In the genomic region with DNA sequence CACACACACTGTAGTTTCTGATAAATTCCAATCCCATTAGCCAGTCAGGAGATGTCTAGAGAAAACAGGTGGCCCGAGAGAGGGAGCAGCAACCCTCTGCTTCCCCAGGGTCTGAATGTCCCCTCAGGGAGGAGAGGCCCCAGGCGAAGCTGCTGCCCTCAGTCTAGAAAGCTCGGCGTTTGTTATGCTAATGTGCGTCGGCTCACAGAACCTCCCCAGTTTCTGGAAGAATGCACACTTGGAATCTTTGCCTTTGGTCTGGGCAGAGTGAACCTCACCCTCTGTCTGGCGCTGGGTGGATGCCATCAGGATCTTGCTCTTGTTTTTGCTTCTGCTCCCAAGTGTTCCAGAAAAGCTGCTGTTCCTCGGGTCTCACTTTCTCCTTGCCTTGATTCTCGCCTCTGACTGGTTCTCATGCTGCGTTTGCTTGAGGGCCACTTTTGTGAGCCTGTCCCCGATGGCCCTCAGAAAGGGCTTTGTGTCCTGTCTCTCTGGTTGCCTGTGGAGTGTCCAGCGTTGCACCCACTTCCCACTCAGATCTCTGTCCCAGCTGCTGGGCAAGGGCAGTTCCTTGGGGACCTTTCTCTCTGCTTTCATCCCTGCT, we compare ENCODE assay signal across 9 mouse cellular contexts. TPM values are rescaled to one million over a fixed set of nuclear protein-coding genes. Genes with fewer than 3 reads are reported as not detected.
DNase-seq lines count a peak whose midpoint lies in the region; ATAC-seq and TF ChIP-seq lines count a peak whose summit lies in the region.
"Had no signal": no experiment of that assay in that cellular context is flagged by ENCODE, and none has a peak within 500 bp of the region (broad histone marks: within the 10 kb centered on the region; RNA-seq: fewer than 3 reads in every experiment).

No protein-coding gene starts in this region.

- no peaks in the 10 kb centered on the region for H3K9me3 ChIP-seq in ES-Bruce4 (replicated peaks; ENCODE audit: control insufficient read depth, insufficient read depth, low read length, poor library complexity, severe bottlenecking)
- H3K9me3 ChIP-seq in hindbrain, embryonic 13.5 days = no peaks in the 10 kb centered on the region
- H3K9me3 ChIP-seq: limb, embryonic 15.5 days had no signal

- intact Hi-C loops in gastrocnemius, postnatal 14 days (cut with DNase I; ENCODE audit: low total_unique reads) = no loop called here

- peaks cover 21% of the 10 kb centered on the region for H3K4me1 ChIP-seq in ES-Bruce4 (ENCODE audit: control insufficient read depth, insufficient read depth, low read length)
- H3K4me1 ChIP-seq in cortical plate, adult 2 months (ENCODE audit: control insufficient read depth, insufficient read depth, low read length) = peaks cover 12% of the 10 kb centered on the region
- H3K4me1 ChIP-seq in hindbrain, embryonic 13.5 days (replicated peaks) = peaks cover 76% of the 10 kb centered on the region

- ATAC-seq in hindbrain, embryonic 13.5 days (ENCODE audit: low FRiP score) = peak; percentile 47; the same call in 1 of the 2 replicates

- no peak for TF ChIP-seq POLR2A in ES-Bruce4 (IDR thresholded peaks at IDR 0.05; ENCODE audit: insufficient read depth, low read length)
- TF ChIP-seq POLR2A in cortical plate, adult 2 months (IDR thresholded peaks at IDR 0.05; ENCODE audit: extremely low read depth, insufficient read depth, low read length) = no peak

- peak; percentile 95 for TF ChIP-seq EP300 in ES-Bruce4 (IDR thresholded peaks at IDR 0.05; ENCODE audit: insufficient read depth, low read depth, low read length)

- no peaks in the 10 kb centered on the region for H3K36me3 ChIP-seq in ES-Bruce4 (ENCODE audit: control insufficient read depth, insufficient read depth, low read length, poor library complexity, severe bottlenecking)
- H3K36me3 ChIP-seq in hindbrain, embryonic 13.5 days = no peaks in the 10 kb centered on the region; the same call in 1 of the 2 replicates
- H3K36me3 ChIP-seq: limb, embryonic 15.5 days had no signal

- 0 out of 2 replicates have a peak overlapping the region, but pooled peaks have one; percentile 2 for H3K4me2 ChIP-seq in hindbrain, embryonic 13.5 days
- H3K4me2 ChIP-seq: limb, embryonic 15.5 days had no signal

- TF ChIP-seq CTCF in ES-Bruce4 (IDR thresholded peaks at IDR 0.05; ENCODE audit: low read depth, low read length) = no peak
- TF ChIP-seq CTCF in cortical plate, adult 2 months (IDR thresholded peaks at IDR 0.05; ENCODE audit: extremely low read depth, insufficient read depth, low read length) = no peak

- peak overlapping the region; percentile 98 for H3K27ac ChIP-seq in ES-Bruce4 (ENCODE audit: insufficient read depth, low read length)
- H3K27ac ChIP-seq in cortical plate, adult 2 months (ENCODE audit: insufficient read depth, low read length) = peak overlapping the region; percentile 24; the same call in 1 of the 2 replicates
- H3K27ac ChIP-seq in hindbrain, embryonic 13.5 days = peak overlapping the region; percentile 60
- H3K27ac ChIP-seq: limb, embryonic 15.5 days had no signal

- no peak overlapping the region for H3K4me3 ChIP-seq in ES-Bruce4 (ENCODE audit: low read depth, low read length)
- H3K4me3 ChIP-seq in cortical plate, adult 2 months (ENCODE audit: insufficient read depth, low read length) = no peak overlapping the region
- no peak overlapping the region for H3K4me3 ChIP-seq in hindbrain, embryonic 13.5 days
- H3K4me3 ChIP-seq: limb, embryonic 15.5 days had no signal

- WGBS in hindbrain, embryonic 13.5 days = 8% methylated on average over 12 of the region's 12 CpGs

- peak overlapping the region; percentile 33; the same call in 1 of the 2 replicates for H3K9ac ChIP-seq in ES-Bruce4 (ENCODE audit: low read depth, poor library complexity, severe bottlenecking)
- no peak overlapping the region for H3K9ac ChIP-seq in hindbrain, embryonic 13.5 days
- H3K9ac ChIP-seq: limb, embryonic 15.5 days had no signal

- peak; percentile 69 for DNase-seq in mesoderm, embryonic 11.5 days (ENCODE audit: low read depth, low spot score)
- no peak for DNase-seq in B cell, adult 2 months
- no peak for DNase-seq in gastrocnemius, postnatal 14 days
- DNase-seq in layer of hippocampus, postnatal 25 days (ENCODE audit: extremely low spot score in 1 of 2, low spot score in 1 of 2) = no peak
- DNase-seq in layer of hippocampus, postnatal 36 days = no peak

- no peaks in the 10 kb centered on the region for H3K27me3 ChIP-seq in ES-Bruce4 (ENCODE audit: control insufficient read depth, insufficient read depth, low read length, poor library complexity, severe bottlenecking)
- H3K27me3 ChIP-seq in hindbrain, embryonic 13.5 days = no peaks in the 10 kb centered on the region; the same call in 1 of the 2 replicates
- H3K27me3 ChIP-seq: limb, embryonic 15.5 days had no signal

RNA-seq across cellular contexts. Expression of a gene that starts 55.6 kb away (rescaled TPM):
- polyA plus RNA-seq in ES-Bruce4 (2011; ENCODE audit: insufficient read depth, insufficient read length, low read depth, missing spikeins) = 27.3 and 28.9 TPM in 2 replicates
- 135 and 141 TPM in 2 replicates for polyA plus RNA-seq in cortical plate, adult 2 months (2012; rRNA removed)
- polyA plus RNA-seq in hindbrain, embryonic 13.5 days (2015; fragmentation: Nextera tagmentation; extraction: Ambion mirVana) = 26.1 and 26.9 TPM in 2 replicates
- total RNA-seq in gastrocnemius, postnatal 14 days (2021) = 1 to 10 TPM in 1 of 2 experiments, under 1 TPM in 1; 0.74 to 1.6 TPM
- total RNA-seq in layer of hippocampus, postnatal 25 days (2021) = 100 to 1,000 TPM; 165 to 167 TPM
- total RNA-seq in layer of hippocampus, postnatal 36 days (2021) = 100 to 1,000 TPM; 169 to 172 TPM

Comparison
In these comparisons a context has a peak if more than half of its experiments do, and no peak if none do; other contexts are left out.
1. H3K27ac ChIP-seq: peak in every context shown above with its lines; median percentile 98 in ES-Bruce4; 60 in hindbrain, embryonic 13.5 days; 24 in cortical plate, adult 2 months.
2. RNA of a gene that starts 55.6 kb away (total RNA-seq): 169 to 172 TPM in layer of hippocampus, postnatal 36 days and 165 to 167 TPM in layer of hippocampus, postnatal 25 days; 0.74 to 1.6 TPM in gastrocnemius, postnatal 14 days; every median in the first group is over 10 times any median in the second.